Mouse (Mus musculus) layer of hippocampus, adult 11-12 months (tissue): ENCODE data around the gene Rab4b.

ENCODE experiments used
- DNase-seq: peaks from one replicate; pipeline ENCODE4 v3.0.0; 2022; ENCODE audit warnings: low spot score

The Rab4b gene

DNA sequence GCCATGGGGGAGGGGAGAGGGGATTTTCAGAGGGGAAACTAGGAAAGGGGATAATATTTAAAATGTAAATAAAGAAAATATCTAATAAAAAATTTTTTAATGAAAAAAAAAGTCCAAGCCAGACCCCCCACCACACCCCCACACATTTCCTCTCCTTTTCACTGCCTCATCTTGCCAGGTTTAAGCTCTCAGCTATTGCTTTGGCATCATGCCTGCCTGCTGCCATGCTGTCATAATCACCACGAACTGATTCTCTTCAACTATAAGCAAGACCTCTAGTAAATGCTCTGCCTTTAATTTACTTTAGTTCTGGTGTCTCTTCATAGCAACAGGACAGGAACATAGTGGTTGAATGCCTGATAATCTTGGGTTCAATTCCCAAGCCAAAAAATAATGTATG, 3.8 kb upstream of the Rab4b start:
- no peak for DNase-seq

DNA sequence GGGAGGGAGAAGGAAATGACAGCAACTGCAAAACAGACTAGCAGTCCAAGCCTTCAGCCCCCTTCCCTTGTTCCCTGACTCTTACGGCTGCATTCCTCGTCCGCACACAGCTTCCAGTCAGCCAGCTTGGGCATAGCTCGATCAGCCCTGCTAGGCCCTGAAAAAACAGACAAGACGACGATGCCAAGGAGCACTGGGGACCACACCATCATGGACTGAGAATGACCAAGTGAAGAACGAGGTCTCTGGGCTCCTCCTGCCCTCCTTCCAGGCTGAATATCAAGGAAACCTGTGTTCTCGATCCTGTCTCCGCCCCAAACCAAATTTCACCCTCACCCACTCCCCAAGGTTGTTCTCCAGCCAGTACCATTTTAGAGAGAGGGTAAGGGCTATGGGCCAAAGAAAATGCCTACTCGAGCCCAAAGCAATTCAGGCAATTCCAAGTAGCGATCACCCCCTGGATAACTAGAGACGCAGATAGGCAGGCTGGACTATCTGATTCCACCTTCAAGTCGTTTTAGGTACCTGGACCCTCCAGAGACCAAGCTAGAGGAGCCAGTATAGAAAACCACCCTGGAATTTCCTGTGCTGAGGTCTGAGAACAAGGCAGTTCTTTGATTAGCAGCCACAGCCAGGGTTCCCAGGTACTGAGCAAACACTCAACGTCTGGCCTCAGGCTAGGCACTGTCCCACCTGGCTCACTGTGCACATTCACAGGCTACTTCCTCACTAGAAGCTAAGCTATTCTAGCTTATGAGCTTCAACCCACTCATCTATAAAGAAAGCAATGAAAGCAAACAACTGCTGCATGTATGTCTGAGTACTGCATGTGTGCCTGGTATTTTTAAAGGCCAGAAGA, 2.4 kb upstream of the Rab4b start, which contains the start of the genes Gm21983 and Mia:
Gene Gm21983 (minus strand): TSS at position 250 of the 859 bp plus-strand sequence.
Gene Mia (minus strand): TSS at position 321 of the 859 bp plus-strand sequence.
- no peak for DNase-seq

DNA sequence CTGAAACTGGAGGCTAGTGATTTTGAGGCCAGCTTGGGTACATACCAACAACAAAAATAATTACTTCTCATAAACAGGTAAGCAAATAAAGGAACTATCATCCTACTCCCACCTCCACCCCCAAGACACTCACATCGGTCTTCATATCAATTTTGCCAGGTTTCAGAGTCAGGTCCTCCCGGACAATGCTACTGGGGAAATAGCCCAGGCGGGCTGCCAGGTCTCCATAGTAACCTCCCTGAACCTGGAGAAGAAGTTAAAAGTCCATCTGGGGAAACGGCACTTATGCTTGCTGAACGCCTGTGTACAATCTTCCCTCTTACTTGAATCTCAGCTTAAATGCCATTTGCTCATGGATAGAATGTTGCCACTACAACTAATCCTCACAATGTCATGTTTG, 1.3 kb upstream of the Rab4b start:
- DNase-seq: peak; percentile 37

DNA sequence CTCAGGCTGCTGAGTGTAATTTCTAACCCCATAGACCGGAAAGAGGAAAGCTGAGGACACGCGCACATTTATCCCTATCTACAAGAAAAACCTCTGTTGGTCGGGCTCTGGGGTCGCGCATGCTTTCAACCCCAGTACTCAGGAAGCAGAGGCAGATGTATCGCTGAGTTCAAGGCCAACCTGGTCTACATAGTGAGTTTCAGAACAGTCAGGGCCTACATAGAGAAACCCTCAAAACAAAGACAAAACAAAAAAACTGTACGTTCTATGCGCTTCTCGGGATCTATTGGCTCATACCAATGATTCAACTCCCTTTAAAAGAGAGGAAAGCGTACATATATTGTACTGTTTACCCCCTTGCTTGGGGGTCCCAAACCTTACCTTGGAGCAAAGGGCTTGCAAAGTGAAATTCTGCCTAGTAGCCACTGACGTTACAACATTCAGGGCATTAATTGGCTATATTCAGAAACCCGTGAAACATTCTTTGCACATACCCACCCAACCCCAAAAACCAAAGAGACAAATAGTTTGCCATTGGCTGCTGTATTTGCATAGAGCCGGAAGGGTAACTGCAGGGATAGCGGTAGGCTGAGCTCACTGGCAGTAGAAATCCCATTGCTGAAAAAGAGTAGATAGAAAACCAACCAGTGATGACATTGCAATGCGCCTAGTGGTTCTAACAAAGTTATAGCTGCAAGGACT, 672 bp upstream of the Rab4b start:
- no peak for DNase-seq

DNA sequence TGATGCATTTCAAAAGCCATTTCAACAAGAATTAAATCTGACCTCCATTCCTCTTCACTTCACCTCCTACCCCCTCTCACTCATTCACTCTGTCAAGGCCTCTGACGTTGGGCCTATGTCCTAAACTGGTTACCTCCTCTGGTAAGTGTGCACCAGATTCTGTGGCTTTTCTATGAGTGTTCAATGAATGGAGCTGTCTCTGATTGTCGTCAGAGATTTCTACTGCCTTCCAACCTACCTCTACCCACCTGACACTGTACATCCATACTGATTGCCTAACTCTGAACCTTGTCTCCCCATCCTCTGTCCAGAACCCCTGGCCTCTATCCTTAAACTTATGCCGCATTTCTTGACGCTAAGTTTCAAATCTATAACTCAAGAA, 763 bp downstream of the Rab4b start:
- no peak for DNase-seq

DNA sequence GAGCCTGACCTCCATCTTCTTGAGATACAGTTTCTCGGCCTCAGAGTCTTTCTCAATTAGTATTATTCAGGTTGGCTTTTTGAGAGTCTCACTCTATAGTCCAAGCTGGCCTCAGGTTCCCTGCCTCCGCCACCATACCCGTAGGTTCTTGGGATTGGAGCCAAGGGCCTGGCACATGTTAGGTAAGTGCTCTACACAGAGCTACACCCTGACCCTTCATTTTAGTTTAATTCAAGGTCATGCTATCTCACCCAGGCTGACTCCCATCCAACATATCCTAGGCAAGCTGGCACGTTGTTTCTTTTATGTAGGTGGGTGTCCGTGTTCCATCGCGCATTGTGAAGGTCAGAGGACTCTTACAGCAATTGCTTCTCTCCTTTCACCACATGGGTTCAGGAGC, 3.8 kb downstream of the Rab4b start:
- no peak for DNase-seq

GRCm38 (mm10) chr7:27174496-27174895, 4.2 kb downstream of the Rab4b start:
- no peak for DNase-seq

DNA sequence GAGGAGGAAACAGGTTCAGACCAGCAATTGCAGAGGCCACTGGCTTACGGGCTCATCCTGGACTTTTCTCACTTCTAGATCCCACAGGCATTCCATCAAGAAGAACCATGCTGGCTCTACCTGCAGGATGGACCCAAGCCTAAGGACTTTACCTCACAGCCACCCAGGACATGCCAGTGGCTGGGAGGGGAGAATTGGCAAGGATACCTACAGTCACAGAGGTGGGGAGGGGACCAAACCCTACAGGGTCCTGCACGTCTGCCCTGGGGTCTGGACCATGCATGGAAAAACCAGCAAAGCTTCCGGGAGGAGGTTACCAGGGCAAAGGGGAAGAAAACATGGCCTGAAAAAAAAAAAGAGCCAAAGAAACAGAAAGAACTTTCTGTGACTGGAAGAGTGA, 7.7 kb downstream of the Rab4b start:
- no peak for DNase-seq

DNA sequence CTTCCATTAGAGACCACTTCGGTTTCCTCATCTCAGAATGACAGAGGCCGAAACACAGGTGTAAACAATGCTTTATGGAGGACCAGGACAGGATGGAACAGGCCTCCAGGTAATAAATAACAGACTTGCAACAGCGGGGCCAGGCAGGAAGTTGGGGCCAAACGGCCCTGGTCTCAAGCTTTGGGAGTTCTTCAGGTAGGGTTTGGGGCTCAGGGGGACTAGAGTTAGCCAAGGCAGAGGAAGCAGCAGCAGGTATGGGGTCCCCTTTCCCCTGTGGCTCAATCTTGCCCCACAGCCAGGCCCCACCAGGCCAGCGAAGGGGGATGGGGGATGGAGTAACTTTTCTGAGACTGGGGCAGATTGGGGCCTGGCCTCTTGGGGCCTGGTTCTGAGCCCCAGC, 10.3 kb downstream of the Rab4b start:
- DNase-seq: no peak

GRCm38 (mm10) chr7:27167475-27168094, 11.1 kb downstream of the Rab4b start:
- DNase-seq: no peak

DNA sequence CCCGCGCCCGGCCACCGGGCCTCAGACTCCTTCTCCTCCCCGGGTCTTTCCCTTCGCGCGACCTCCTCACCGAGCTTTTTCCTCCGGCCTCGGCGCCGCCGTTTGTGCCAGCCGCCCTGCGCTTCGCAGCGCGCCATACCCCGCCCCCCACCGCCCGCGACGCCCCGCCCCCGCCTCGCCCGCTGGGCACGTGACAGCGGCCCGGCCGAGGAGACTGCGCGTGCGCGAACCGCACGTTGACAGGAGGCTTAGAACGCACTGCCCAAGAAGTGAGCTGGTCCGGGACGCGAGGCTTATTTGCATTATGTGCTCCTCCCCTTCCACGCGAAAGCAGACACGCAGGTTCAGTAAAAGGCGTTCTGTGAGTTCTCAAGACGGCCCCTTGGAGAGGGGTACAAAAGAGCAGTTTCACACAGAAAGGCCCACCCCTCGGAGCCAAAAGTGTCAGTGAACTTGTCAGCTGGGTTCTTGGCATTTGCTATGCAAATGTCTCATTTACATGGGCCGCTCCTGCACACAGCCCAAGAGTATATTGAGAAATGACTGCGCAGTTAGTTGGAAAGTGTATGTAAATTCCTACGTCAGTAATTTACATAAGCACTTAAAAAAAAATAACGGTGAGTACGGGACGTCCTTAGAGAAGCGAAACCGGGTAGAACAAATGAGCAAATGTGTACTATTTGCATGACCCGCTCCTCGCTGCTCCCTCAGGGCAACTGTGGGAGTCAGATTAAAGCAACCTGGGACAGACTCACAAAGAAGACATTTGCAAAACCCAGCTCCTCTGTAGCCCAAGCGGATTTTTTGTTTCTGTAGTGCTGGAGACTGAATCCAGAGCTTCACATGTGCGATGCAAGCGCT, 11.9 kb downstream of the Rab4b start, which contains the start of gene Egln2:
Gene Egln2 (minus strand): TSS at position 189 of the 861 bp plus-strand sequence.
- peak; percentile 95 for DNase-seq

DNA sequence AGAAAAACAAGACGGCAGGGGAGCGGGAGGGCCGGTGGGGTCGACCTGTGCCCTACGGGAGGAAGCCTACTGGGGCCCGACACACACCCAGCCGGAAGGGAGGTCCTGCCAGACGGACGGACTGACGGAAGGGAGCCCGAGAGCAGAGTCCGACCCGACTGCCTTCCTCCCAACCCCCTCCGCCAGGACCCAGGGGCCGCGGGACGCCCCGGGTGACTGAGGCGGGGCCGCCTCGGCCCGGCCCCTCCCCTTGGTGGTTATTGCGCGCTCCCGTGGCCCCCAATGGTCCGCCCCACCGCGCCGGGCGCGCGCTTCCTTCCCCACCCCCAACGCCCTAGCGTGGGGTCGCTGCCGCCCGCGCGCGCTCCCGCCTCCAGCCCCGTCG, 12.5 kb downstream of the Rab4b start:
- peak; percentile 82 for DNase-seq

- DNase-seq: no peak
These were observed 13.0 kb downstream of the Rab4b start for GRCm38 (mm10) chr7:27165696-27166095.

- peak; percentile 50 for DNase-seq
These were observed 13.6 kb downstream of the Rab4b start for GRCm38 (mm10) chr7:27165007-27165655.

DNA sequence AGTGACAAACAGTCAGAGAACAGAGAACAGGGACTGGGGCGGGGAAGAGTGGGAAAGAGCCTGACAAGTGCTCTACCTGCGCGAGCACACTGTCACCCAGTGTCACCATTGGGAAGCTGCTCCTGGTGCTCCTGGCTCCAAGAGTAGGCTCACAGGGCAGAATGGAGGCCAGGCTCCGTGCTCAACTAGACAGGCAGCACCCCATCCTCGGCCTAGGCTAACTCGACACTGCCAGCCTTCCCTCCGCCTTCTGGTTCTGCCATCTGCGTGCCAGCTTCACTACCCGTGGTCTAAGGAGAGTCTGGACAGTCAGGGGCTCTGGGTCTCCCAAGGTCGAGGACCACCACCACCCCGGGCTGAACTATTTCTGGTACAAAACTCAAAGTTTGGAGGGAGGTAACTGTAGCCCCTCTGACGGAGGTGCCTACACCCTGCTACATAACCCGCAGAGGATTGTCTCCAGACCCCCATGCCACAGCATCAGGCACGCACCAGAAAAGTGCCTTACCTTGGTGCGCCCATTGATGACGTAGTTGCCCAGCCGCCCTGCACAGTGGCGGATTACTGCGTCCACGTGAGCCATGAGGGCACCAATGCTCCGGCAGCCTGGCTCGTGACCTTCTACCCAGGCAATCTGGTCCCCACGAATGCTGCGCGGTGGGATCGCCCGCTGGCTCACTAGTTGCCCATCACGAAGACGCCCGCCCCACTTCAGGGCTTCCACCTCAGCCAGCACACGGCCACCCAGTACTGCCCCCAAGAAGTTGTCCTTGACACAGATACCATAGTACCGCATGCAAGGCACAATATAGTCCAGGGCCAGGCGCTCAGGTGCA, 14.4 kb downstream of the Rab4b start:
- DNase-seq: peak; percentile 47

- no peak for DNase-seq
These were observed 15.3 kb downstream of the Rab4b start for GRCm38 (mm10) chr7:27163450-27163805.

DNA sequence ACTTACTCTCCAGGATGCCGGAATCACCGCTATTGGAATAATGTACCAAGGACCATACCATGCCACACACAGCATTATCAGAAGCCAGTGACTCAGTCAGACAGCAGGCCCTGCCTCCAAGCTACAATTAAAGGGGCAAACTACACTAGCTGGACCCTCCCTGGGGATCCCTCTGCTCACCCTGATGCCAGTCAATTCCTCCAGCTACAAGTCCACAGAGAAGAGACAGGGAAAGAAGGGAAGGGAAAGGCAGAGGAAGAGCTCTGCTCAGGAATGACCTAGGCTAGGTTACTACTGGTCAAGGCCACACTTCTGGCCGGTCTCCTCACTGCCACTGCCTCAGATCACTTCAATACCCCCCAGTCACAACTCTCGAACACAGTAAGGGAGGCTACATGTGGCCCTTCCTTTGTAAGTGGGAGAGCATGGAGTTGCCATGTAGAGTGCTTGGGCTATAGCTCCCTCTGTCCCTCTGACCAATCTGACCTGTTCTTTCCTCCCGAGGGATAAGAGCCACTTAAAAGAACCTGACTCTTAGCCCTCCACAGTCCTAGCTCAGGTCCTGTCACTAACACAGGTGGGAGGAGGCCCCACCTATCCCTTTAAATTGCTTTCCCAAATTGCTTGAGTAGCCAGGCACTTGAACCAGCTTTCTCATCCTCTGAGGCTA, 15.8 kb downstream of the Rab4b start:
- no peak for DNase-seq

DNA sequence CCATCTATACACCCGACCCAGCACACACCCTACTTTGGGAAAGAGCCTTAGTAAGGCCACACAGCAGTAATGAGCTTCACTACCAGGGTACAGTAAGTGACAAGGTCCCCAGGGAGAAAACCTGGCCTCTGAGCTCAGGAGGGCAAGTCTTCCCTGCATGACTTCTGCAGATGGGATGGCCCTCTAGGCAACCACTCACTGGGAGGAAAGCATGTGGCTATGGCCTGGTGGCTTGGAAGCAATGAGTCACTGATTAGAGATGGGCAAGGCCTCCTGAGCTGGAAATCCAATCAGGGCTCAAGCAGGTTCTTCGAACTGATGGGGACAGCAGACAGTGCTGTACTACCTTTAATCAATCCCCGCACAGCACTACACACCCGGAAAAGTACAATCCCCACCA, 17.0 kb downstream of the Rab4b start:
- no peak for DNase-seq

GRCm38 (mm10) chr7:27160921-27161320, 17.8 kb downstream of the Rab4b start:
- no peak for DNase-seq

DNA sequence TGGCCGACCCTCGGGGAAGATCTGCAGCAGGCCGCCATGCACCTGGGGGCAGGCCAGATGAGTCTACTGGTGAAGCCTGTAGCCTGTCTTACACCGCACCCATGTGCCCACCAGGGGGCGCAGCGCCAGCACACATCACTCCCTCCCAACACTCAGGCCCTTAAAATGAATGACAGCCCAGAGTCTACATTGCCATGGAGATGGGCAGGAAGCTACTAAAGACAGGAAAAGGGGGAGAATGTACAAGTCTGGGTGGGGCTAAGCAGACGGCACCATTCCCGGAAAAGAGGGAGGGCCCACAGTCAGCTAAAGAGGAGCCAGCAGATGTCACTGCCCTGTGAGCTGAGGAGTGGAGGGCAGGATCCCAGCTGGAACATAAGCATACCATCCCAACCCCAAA, 18.8 kb downstream of the Rab4b start:
- peak; percentile 91 for DNase-seq
